Mouse (Mus musculus) intestine, postnatal 0 days (tissue): ENCODE measurements around the gene Muc1. TPM values are rescaled to one million over a fixed set of nuclear protein-coding genes. Genes with fewer than 3 reads are reported as not detected.
A peak's percentile ranks its signal among the peaks of the same experiment; 100 is the strongest.

ENCODE experiments used
- ATAC-seq: fragments of 200-750 bp; cut with Nextera tagmentation; 2 replicates; pipeline ENCODE4 v1.8.0; 2017; ENCODE audit warnings: mild to moderate bottlenecking, moderate TSS enrichment, moderate library complexity
- H3K27ac ChIP-seq: fragments of 300-500 bp; sonication (generic); 2 replicates; pipeline ENCODE4 v1.5.1; 2014; ENCODE audit warnings: mild to moderate bottlenecking, low read depth, low read length, moderate library complexity
- H3K27me3 ChIP-seq: fragments of 300-500 bp; sonication (generic); replicated peaks from 2 replicates; pipeline ENCODE4 v1.6.1; 2014; ENCODE audit warnings: low read length, mixed read lengths; ENCODE audit not compliant: control insufficient read depth, insufficient read depth
- H3K36me3 ChIP-seq: fragments of 300-500 bp; sonication (generic); 2 replicates; pipeline ENCODE4 v1.6.1; 2014; ENCODE audit warnings: mild to moderate bottlenecking, moderate library complexity; ENCODE audit not compliant: control insufficient read depth, insufficient read depth
- H3K4me1 ChIP-seq: fragments of 300-500 bp; sonication (generic); replicated peaks from 2 replicates; pipeline ENCODE4 v1.6.1; 2014; ENCODE audit warnings: antibody characterized with exemption, low read length, mixed read lengths; ENCODE audit not compliant: control insufficient read depth, insufficient read depth
- H3K4me2 ChIP-seq: fragments of 300-500 bp; sonication (generic); replicated peaks from 2 replicates; pipeline ENCODE4 v1.6.1; 2014; ENCODE audit warnings: low read depth, mild to moderate bottlenecking, moderate library complexity
- H3K4me3 ChIP-seq: fragments of 300-500 bp; sonication (generic); 2 replicates; pipeline ENCODE4 v1.5.1; 2014; ENCODE audit warnings: low read depth, low read length
- H3K9ac ChIP-seq: fragments of 300-500 bp; sonication (generic); 2 replicates; pipeline ENCODE4 v1.6.1; 2014; ENCODE audit warnings: mild to moderate bottlenecking, low read depth, low read length
- H3K9me3 ChIP-seq: fragments of 300-500 bp; sonication (generic); 2 replicates; pipeline ENCODE4 v1.6.1; 2016; ENCODE audit warnings: mixed run types; ENCODE audit not compliant: control insufficient read depth
- CTCF ChIP-seq: sonication (generic); IDR thresholded peaks from 2 replicates; pipeline ENCODE4 v1.5.1; 2016; ENCODE audit warnings: low read depth, mild to moderate bottlenecking, control low read depth, antibody characterized with exemption, moderate library complexity
- WGBS: fragments of 180-500 bp; shearing (Covaris S2); extraction: QIAGEN DNeasy Blood & Tissue Kit; methylation state at CpG from one replicate; pipeline ENCODE4 v1.1.7; 2014; 5-methylcytosine and 5-hydroxymethylcytosine counted together
- polyA plus RNA-seq: library from polyadenylated mRNA; unstranded; fragments of >200 nt; fragmentation: Nextera tagmentation; extraction: Ambion mirVana; gene quantifications from 2 replicates; pipeline ENCODE4 v1.2.1, GENCODE M21; 2015

Muc1 gene
- polyA plus RNA-seq, 1 experiment from 2014 or later: 3.5 TPM

DNA sequence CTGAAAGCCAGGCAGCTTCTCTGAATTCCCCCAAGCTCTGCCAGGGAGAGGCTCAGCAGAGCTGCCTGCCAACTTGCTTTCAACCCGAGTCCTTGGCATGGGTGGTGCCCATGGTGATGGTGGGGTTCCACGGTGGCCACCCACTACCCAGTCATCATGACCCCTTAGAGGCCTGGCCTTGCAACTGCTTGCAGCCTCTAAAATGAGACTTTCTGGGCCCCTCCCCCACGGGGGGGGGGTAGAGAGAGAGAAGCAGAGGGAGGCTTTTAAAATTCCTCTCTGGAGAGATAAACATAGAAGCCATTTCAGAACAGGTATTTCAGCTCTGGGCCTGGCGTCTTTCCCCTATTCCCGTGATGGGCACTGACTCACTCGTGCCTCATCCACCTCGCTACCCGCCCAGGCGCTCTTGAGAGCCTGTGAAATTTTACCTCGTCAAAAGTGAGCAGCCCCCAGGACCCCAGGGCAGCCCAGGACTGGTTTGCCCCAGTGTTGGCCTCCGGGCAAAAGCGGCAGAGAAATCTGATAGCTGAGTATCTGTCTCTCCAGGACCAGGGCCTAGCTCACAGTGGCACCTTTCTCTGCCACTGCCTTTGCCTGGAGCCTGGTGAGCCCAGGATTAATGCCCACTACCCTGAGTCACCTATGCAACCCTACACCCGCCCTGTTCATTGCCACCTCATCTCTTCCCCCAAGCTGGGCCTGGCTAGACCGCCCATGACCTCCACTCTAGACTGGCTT is 48.6 kb downstream of the Muc1 start:
- H3K36me3 ChIP-seq: peaks cover 28% of the 10 kb centered on the region
- 22% methylated on average over 14 of the region's 14 CpGs for WGBS
- peak overlapping the region; percentile 95 for H3K27ac ChIP-seq
- H3K9ac ChIP-seq: peak overlapping the region; percentile 90
- H3K4me2 ChIP-seq: peak overlapping the region; percentile 93
- peak overlapping the region; percentile 77 for H3K4me3 ChIP-seq
- TF ChIP-seq CTCF: no peak
- ATAC-seq: no peak
- 0 out of 2 replicates have a peak, but pooled peaks cover 4% of the 10 kb centered on the region for H3K4me1 ChIP-seq
- no peaks in the 10 kb centered on the region for H3K27me3 ChIP-seq
- no peaks in the 10 kb centered on the region for H3K9me3 ChIP-seq

GRCm38 (mm10) chr3:89278107-89278506 is 49.2 kb downstream of the Muc1 start:
- H3K9me3 ChIP-seq: no peaks in the 10 kb centered on the region
- 0 out of 2 replicates have a peak, but pooled peaks have one; percentile 9 for TF ChIP-seq CTCF
- 26% methylated on average over 7 of the region's 7 CpGs for WGBS
- H3K9ac ChIP-seq: peak overlapping the region; percentile 90
- no peaks in the 10 kb centered on the region for H3K27me3 ChIP-seq
- H3K4me2 ChIP-seq: peak overlapping the region; percentile 93
- ATAC-seq: peak; percentile 57
- 0 out of 2 replicates have a peak, but pooled peaks cover 4% of the 10 kb centered on the region for H3K4me1 ChIP-seq
- H3K27ac ChIP-seq: peak overlapping the region; percentile 95
- peak overlapping the region; percentile 77 for H3K4me3 ChIP-seq
- H3K36me3 ChIP-seq: peaks cover 25% of the 10 kb centered on the region

GRCm38 (mm10) chr3:89278643-89279042 is 49.8 kb downstream of the Muc1 start:
- H3K36me3 ChIP-seq: peaks cover 20% of the 10 kb centered on the region
- WGBS: 13% methylated on average over 8 of the region's 8 CpGs
- no peak for ATAC-seq
- H3K27ac ChIP-seq: peak overlapping the region; percentile 95
- peak overlapping the region; percentile 77 for H3K4me3 ChIP-seq
- 0 out of 2 replicates have a peak, but pooled peaks cover 4% of the 10 kb centered on the region for H3K4me1 ChIP-seq
- peak overlapping the region; percentile 93 for H3K4me2 ChIP-seq
- no peaks in the 10 kb centered on the region for H3K9me3 ChIP-seq
- H3K27me3 ChIP-seq: no peaks in the 10 kb centered on the region
- no peak for TF ChIP-seq CTCF
- H3K9ac ChIP-seq: peak overlapping the region; percentile 90

DNA sequence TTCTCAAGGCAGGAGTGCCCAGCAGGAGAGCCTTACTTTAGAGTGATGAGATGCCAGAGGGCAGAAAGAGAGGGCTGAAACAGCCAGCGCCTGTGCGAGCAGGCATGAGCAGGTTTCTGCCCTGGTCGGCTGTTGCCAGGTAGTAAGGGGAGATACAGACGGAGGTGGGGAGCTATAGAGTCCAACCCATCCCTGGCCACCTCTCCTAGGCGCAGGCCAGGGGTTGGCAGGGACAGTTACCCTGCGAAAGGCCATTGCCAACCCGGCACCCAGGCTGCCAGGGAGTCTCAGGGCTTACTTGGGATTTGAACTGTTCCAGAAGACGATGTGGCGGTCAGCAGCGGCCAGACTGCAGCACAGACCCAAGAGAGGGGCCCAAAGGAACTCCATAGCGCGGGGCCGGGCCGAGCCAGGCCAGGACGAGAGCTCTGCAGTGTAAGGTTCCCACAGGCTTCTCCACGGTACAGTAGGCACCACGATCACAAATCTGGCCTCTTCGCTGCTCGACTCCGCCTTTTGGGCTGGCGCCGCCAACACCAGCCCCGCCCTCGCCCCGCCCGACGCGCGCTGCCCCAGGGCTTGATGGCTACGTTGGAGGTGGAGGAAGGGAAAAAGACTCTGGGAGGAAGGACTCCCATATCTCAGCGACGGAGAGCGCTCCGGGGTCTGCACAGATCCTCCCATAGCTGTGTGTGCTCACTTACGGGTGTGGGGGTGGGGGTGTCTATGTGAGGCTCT is 50.5 kb downstream of the Muc1 start:
- Histone ChIP-seq H3K4me3 (peak overlapping the region; percentile 77), H3K36me3 (peaks cover 15% of the 10 kb centered on the region), H3K9ac (peak overlapping the region; percentile 90), H3K4me1 (0 out of 2 replicates have a peak, but pooled peaks cover 4% of the 10 kb centered on the region), H3K27me3 (no peaks in the 10 kb centered on the region), H3K4me2 (peak overlapping the region; percentile 93), H3K27ac (peak overlapping the region; percentile 95), H3K9me3 (no peaks in the 10 kb centered on the region)
- no peak; the same call in 1 of the 2 replicates for TF ChIP-seq CTCF
- peak; percentile 52 for ATAC-seq
- WGBS: 2% methylated on average over 35 of the region's 35 CpGs

- Histone ChIP-seq H3K27ac (peak overlapping the region; percentile 95), H3K4me3 (peak overlapping the region; percentile 77), H3K36me3 (peaks cover 11% of the 10 kb centered on the region), H3K4me1 (0 out of 2 replicates have a peak, but pooled peaks cover 4% of the 10 kb centered on the region), H3K9me3 (no peaks in the 10 kb centered on the region), H3K9ac (peak overlapping the region; percentile 90), H3K4me2 (peak overlapping the region; percentile 93), H3K27me3 (no peaks in the 10 kb centered on the region)
- under 1% methylated on average over 29 of the region's 29 CpGs for WGBS
- ATAC-seq: no peak
- no peak for TF ChIP-seq CTCF
Observed at GRCm38 (mm10) chr3:89280050-89280605, 51.3 kb downstream of the Muc1 start.
